Mouse (Mus musculus) liver, embryonic 15.5 days (tissue): ENCODE measurements at regions not wholly inside any gene's neighbourhood (a gene's known extent, or its start where the extent isn't known, plus 50 kb on each side); places are given as distances from the start of the nearest gene placed in this dataset.

Source experiments
- ATAC-seq: fragments of 200-750 bp; cut with Nextera tagmentation; 2 replicates; pipeline ENCODE4 v1.8.0; 2017; ENCODE audit warnings: moderate number of reproducible peaks, mild to moderate bottlenecking, moderate library complexity; ENCODE audit not compliant: insufficient read depth
- H3K27ac ChIP-seq: fragments of 300-500 bp; sonication (generic); replicated peaks from 2 replicates; pipeline ENCODE4 v1.5.1; 2015; ENCODE audit warnings: mild to moderate bottlenecking, inconsistent platforms
- H3K27me3 ChIP-seq: fragments of 300-500 bp; sonication (generic); 2 replicates; pipeline ENCODE4 v1.6.1; 2015; ENCODE audit warnings: mild to moderate bottlenecking, inconsistent platforms
- H3K36me3 ChIP-seq: fragments of 300-500 bp; sonication (generic); replicated peaks from 2 replicates; pipeline ENCODE4 v1.6.1; 2015; ENCODE audit warnings: moderate library complexity, mild to moderate bottlenecking, inconsistent platforms
- H3K4me1 ChIP-seq: fragments of 300-500 bp; sonication (generic); replicated peaks from 2 replicates; pipeline ENCODE4 v1.6.1; 2015; ENCODE audit warnings: inconsistent platforms
- H3K4me2 ChIP-seq: fragments of 300-500 bp; sonication (generic); 2 replicates; pipeline ENCODE4 v1.6.1; 2015; ENCODE audit warnings: moderate library complexity, mild to moderate bottlenecking, inconsistent platforms
- H3K4me3 ChIP-seq: fragments of 300-500 bp; sonication (generic); replicated peaks from 2 replicates; pipeline ENCODE4 v1.5.1; 2015; ENCODE audit warnings: mild to moderate bottlenecking, inconsistent platforms
- H3K9ac ChIP-seq: fragments of 300-500 bp; sonication (generic); 2 replicates; pipeline ENCODE4 v1.6.1; 2015; ENCODE audit warnings: moderate library complexity, mild to moderate bottlenecking, inconsistent platforms
- H3K9me3 ChIP-seq: fragments of 300-500 bp; sonication (generic); replicated peaks from 2 replicates; pipeline ENCODE4 v1.6.1; 2016; ENCODE audit warnings: inconsistent platforms
- WGBS: fragments of 180-500 bp; shearing (Covaris S2); methylation state at CpG from one replicate; pipeline ENCODE4 v1.1.7; 2015; ENCODE audit warnings: mixed read lengths; ENCODE audit not compliant: insufficient replicate concordance; 5-methylcytosine and 5-hydroxymethylcytosine counted together

DNA sequence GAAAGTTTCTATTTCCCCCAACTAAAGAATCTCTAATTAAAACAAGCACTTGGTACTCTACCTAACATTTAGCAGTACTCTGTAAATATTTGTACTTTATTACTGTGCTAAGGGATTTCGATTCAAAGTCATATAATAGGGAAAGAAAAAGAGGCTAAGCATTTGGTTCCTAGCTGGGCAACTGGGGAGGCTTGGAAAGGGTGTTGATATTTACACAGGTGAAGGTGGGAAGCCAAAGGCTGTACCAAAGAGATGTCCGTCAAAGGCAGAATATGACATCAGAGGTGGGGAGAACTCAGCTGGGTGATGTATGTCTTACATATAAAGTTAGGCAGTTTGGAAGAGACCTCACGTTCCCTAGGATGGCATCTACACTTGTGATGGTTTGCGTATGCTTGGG is 278.9 kb upstream of the Slc30a5 start:
- no peaks in the 10 kb centered on the region for H3K27me3 ChIP-seq
- H3K36me3 ChIP-seq: no peaks in the 10 kb centered on the region
- no peaks in the 10 kb centered on the region for H3K4me1 ChIP-seq
- H3K4me2 ChIP-seq: no peak overlapping the region
- 50% methylated on average over 4 of the region's 4 CpGs for WGBS
- no peak overlapping the region for H3K27ac ChIP-seq
- no peaks in the 10 kb centered on the region for H3K9me3 ChIP-seq
- no peak overlapping the region for H3K4me3 ChIP-seq
- no peak for ATAC-seq
- no peak overlapping the region for H3K9ac ChIP-seq

DNA sequence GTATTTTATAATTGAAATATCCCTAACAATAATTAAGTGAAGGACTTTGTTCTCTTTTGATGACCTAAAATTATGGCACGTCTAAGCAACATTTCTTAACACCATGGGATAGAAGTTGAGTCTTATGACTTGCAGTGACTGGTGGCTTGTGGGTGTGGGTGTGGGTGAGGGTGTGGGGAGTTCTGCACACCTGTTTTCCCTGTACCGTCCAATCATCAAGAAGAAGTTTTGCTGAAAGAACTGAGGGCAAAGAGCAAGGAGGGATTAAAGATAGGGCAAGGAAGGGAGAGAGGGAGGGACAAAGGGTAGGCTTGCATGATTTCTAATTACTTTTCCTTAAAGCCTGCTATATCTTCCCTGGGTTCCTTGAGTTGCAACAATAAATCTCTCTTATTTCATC is 278.5 kb upstream of the Slc30a5 start:
- no peak overlapping the region for H3K9ac ChIP-seq
- H3K9me3 ChIP-seq: no peaks in the 10 kb centered on the region
- no peak overlapping the region for H3K4me2 ChIP-seq
- ATAC-seq: no peak
- no peaks in the 10 kb centered on the region for H3K36me3 ChIP-seq
- 61% methylated on average over 2 of the region's 2 CpGs for WGBS
- H3K4me1 ChIP-seq: no peaks in the 10 kb centered on the region
- H3K27ac ChIP-seq: no peak overlapping the region
- no peak overlapping the region for H3K4me3 ChIP-seq
- no peaks in the 10 kb centered on the region for H3K27me3 ChIP-seq

DNA sequence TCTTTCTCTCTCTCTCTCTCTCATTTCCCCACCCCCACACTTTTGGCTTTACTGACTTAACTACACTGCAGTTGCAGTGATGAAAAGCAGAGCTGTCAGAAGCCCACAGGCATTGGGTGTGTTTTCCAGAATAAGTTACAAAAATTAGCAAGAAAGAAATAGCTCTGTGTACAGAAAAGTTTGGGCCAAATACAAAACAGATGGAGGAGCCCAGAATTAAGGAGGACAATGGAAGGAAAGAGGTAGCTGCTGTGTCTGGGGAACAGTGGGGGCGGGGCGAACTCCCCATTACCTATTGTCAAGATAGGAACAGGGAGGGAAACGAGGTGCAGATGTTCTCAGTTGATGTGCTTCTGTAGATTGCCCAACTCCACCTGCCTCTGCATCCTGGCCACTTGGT is 267.4 kb upstream of the Slc30a5 start:
- H3K4me3 ChIP-seq: no peak overlapping the region
- H3K27me3 ChIP-seq: no peaks in the 10 kb centered on the region
- no peak for ATAC-seq
- no peaks in the 10 kb centered on the region for H3K4me1 ChIP-seq
- H3K36me3 ChIP-seq: no peaks in the 10 kb centered on the region
- no peak overlapping the region for H3K27ac ChIP-seq
- WGBS: 32% methylated on average over 3 of the region's 3 CpGs
- no peak overlapping the region for H3K4me2 ChIP-seq
- no peaks in the 10 kb centered on the region for H3K9me3 ChIP-seq
- H3K9ac ChIP-seq: no peak overlapping the region

DNA sequence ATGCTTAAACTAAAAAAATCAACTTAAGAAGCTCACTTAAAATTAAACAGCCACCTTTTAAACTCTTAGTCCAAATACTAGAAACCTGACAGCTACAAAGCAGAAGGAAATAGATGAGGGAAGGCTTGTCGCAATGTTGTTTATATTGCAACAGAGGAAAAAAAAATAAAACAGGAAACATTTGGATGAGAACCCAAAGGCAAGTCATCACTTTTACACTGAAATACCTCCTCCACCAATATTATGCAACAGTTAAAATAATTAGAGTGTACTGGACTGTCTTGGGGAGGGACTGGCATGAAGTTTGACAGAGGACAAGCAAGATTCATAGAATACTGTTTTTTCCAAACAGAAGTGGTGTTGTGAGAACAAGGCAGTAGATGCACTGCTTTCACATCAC is 263.6 kb upstream of the Slc30a5 start:
- H3K4me3 ChIP-seq: no peak overlapping the region
- no peaks in the 10 kb centered on the region for H3K36me3 ChIP-seq
- H3K9me3 ChIP-seq: no peaks in the 10 kb centered on the region
- H3K4me1 ChIP-seq: no peaks in the 10 kb centered on the region
- no peaks in the 10 kb centered on the region for H3K27me3 ChIP-seq
- H3K4me2 ChIP-seq: no peak overlapping the region
- H3K9ac ChIP-seq: no peak overlapping the region
- no peak for ATAC-seq
- 75% methylated on average over 1 of the region's 1 CpGs for WGBS
- H3K27ac ChIP-seq: no peak overlapping the region

DNA sequence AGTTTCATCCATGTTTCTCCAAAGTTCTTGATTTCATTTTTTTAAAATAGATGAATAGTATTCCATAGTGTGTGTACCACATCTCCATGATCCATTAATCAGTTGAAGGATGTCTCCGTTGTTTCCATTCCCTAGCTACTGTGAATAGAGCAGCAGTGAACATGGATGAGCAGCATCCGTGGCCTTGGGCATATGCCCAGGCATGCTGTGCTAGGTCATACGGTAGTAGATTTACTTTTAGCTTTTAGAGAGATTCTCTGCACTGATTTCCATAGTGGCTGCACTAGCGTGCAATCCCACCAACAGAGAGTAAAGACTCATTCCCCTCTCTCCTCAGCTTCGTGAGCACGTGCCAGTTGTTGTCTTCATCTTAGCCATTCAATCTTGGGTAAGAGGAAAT is 263.0 kb upstream of the Slc30a5 start:
- no peak overlapping the region for H3K4me3 ChIP-seq
- no peak overlapping the region for H3K9ac ChIP-seq
- H3K36me3 ChIP-seq: no peaks in the 10 kb centered on the region
- no peaks in the 10 kb centered on the region for H3K4me1 ChIP-seq
- H3K27ac ChIP-seq: no peak overlapping the region
- no peaks in the 10 kb centered on the region for H3K27me3 ChIP-seq
- no peaks in the 10 kb centered on the region for H3K9me3 ChIP-seq
- no peak overlapping the region for H3K4me2 ChIP-seq
- 66% methylated on average over 6 of the region's 6 CpGs for WGBS
- ATAC-seq: no peak

DNA sequence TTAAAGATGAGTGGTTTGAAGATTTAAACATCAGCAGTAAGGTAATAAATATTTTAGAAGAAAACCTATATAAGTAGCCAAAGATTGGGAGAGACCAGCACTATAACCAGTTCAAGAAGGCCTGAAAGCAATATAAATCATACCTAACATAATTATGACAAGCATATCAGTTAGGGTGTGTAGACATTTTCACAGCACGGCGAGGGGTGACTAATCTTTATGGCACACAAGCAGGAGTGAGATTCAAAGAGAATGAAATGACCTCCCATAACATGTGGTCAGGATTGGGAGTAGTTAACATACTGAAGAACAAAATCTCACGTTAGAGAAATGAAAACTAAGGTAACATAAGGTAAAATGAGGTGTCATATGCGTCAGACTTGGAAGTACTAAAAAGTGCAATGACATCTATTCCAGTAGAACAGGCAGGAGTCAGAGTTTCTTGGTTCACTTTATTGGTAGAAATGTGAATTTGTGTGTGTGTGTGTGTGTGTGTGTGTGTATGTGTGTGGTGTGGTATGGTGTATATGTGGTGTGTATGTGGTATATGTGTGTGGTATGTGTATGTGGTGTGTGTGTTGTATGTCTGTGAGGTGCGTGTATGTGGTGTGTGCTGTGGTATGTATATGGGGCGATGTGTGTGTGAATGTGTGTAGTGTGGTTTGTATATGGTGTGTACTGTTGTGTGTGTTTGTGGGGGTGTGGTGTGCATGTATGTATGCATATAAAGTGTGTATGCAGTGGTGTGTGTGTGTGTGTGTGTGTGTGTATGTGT is 262.0 kb upstream of the Slc30a5 start:
- H3K9me3 ChIP-seq: no peaks in the 10 kb centered on the region
- no peak overlapping the region for H3K4me2 ChIP-seq
- no peaks in the 10 kb centered on the region for H3K36me3 ChIP-seq
- H3K9ac ChIP-seq: no peak overlapping the region
- H3K27ac ChIP-seq: no peak overlapping the region
- WGBS: 66% methylated on average over 6 of the region's 6 CpGs
- no peak for ATAC-seq
- no peaks in the 10 kb centered on the region for H3K4me1 ChIP-seq
- H3K27me3 ChIP-seq: no peaks in the 10 kb centered on the region
- H3K4me3 ChIP-seq: no peak overlapping the region

DNA sequence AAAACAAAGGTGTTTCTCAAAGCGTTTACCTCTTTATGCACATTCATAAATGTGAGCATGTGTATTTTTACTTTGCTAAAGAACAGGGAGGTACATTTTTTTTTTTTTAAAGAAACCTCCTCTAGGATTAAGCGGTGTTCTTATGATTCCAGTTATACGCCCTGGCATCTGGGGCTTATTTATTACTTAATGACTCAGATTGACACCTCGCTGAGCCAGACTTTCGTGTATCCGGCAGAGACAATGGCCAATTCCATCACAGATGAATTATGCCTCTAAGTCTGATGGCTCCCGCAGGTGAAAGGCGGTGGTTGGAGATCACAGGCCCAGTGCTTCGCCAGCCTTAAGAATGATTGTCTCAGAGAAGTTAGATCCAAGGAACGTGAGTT is 259.5 kb upstream of the Slc30a5 start:
- Histone ChIP-seq H3K4me1 (no peaks in the 10 kb centered on the region), H3K27me3 (no peaks in the 10 kb centered on the region), H3K4me2 (no peak overlapping the region), H3K36me3 (no peaks in the 10 kb centered on the region), H3K27ac (no peak overlapping the region), H3K9me3 (no peaks in the 10 kb centered on the region), H3K4me3 (no peak overlapping the region), H3K9ac (no peak overlapping the region)
- ATAC-seq: no peak
- WGBS: 81% methylated on average over 10 of the region's 10 CpGs

DNA sequence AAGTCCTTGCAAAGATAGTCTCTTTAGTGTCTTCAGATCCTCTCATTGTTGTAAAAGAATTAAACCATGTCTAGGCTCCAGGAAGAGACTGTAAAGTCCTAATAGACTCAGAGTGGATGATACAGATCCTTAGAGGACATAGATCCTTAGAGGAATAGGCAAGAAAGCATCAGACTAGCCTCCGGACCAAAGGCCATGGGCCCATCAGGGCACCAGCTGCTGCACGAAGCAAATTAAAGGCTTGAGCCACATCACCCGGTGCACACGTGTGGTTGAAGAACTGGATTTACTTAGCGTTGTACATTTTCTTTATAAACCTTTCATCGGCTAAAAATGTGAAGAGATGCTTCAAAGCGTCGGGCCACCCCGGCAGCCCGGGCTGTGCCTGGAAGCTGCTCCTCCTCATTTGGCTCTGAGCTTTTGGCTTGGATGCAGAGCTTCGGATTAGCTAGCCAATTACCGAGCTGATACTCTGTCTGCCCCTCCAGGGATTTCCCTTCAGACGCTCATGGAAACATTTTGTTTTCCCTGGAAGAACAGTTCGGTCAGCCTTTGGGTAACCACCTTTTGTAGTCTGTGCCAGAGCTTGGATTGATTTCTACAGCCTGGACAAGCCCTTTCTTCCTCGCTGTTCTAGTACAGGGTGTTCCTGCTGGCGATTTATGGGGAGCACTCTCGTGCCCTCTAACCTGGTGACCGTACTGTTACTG is 259.0 kb upstream of the Slc30a5 start:
- no peak overlapping the region for H3K4me2 ChIP-seq
- no peak overlapping the region for H3K4me3 ChIP-seq
- H3K27me3 ChIP-seq: no peaks in the 10 kb centered on the region
- H3K27ac ChIP-seq: no peak overlapping the region
- ATAC-seq: no peak
- WGBS: 78% methylated on average over 18 of the region's 18 CpGs
- no peaks in the 10 kb centered on the region for H3K36me3 ChIP-seq
- H3K4me1 ChIP-seq: no peaks in the 10 kb centered on the region
- no peak overlapping the region for H3K9ac ChIP-seq
- H3K9me3 ChIP-seq: no peaks in the 10 kb centered on the region

DNA sequence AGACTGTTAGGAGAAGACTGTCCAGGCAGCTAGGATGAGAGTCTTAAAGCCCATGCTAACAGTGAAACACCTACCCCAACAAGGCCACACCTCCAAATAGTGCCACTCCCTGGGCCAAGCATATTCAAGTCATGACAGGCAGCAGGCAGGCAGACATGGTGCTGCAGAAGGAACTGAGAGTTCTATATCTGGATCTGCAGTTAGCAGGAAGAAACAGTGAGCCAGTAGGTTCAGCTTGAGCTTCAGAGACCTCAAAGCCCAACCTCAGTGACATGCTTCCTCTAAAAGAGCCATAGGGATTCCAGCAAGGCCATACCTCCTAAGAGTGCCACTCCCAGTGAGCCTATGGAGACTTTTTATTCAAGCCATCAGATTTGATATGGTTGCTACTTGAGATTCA is 252.0 kb upstream of the Slc30a5 start:
- H3K4me2 ChIP-seq: no peak overlapping the region
- H3K27me3 ChIP-seq: no peaks in the 10 kb centered on the region
- H3K4me3 ChIP-seq: no peak overlapping the region
- no peaks in the 10 kb centered on the region for H3K36me3 ChIP-seq
- H3K27ac ChIP-seq: no peak overlapping the region
- H3K9me3 ChIP-seq: no peaks in the 10 kb centered on the region
- H3K9ac ChIP-seq: no peak overlapping the region
- H3K4me1 ChIP-seq: no peaks in the 10 kb centered on the region
- ATAC-seq: no peak

DNA sequence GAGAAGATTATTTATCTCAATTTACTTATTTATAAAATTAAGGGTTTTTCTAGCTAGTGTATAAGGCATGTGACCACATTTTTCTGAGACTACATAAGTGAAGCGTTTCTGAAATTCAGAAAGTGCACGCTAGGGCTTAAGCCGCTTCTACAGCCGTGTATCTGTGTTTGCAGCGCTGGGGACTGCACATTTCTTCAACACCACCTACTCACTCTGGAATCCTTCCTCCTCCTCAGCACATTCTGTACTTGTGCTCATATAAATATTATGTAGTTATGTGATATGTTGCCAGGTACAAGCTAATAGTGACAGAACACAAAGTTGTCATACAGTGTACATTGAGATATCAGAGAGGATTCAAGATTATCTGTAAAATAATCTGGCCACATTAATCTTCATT is 251.0 kb upstream of the Slc30a5 start:
- H3K4me3 ChIP-seq: no peak overlapping the region
- H3K27me3 ChIP-seq: no peaks in the 10 kb centered on the region
- WGBS: 74% methylated on average over 5 of the region's 5 CpGs
- H3K27ac ChIP-seq: no peak overlapping the region
- H3K9ac ChIP-seq: no peak overlapping the region
- no peaks in the 10 kb centered on the region for H3K4me1 ChIP-seq
- no peak for ATAC-seq
- H3K9me3 ChIP-seq: no peaks in the 10 kb centered on the region
- no peaks in the 10 kb centered on the region for H3K36me3 ChIP-seq
- no peak overlapping the region for H3K4me2 ChIP-seq

DNA sequence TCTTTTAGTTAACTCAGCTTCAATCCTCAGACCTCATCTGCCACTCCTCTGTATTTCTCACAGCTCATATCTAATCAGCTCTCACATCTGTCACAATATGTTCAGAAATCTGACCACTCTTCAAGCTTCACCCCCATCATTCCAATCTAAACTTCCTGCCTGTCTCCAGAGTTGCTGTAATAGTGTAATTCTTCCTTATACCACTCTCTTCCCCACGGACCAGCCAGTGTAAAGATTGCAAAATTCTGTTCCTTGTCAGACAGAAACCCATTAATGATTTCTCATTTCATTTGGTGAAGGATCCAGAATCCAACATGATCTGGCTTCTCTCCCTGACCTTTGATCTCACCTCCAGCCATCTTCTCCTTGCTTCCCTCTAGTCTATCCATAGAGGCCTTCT is 250.2 kb upstream of the Slc30a5 start:
- WGBS: 33% methylated on average over 1 of the region's 1 CpGs
- no peaks in the 10 kb centered on the region for H3K9me3 ChIP-seq
- no peak overlapping the region for H3K4me2 ChIP-seq
- H3K27me3 ChIP-seq: no peaks in the 10 kb centered on the region
- H3K27ac ChIP-seq: no peak overlapping the region
- no peak overlapping the region for H3K9ac ChIP-seq
- no peaks in the 10 kb centered on the region for H3K4me1 ChIP-seq
- no peak overlapping the region for H3K4me3 ChIP-seq
- no peaks in the 10 kb centered on the region for H3K36me3 ChIP-seq
- ATAC-seq: no peak

DNA sequence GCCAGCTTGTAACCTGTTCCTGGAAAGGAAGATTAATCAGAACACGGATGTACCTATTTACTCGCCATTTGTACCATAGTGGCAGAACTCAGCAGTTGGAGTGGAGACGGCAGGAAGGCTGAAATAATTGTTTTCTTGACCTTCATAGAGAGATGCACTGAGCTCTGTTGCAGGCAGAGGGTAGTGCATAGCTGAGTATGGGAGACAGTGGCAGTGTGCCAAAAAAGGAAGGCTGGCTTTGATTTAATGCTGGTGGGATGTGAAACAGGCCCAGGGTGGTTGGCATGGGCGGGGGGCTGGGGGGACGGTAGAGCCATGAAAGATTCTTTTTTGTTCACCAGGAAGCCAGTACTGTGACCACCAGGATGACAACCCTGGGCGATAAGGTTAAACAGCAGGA is 235.3 kb upstream of the Slc30a5 start:
- no peak overlapping the region for H3K9ac ChIP-seq
- H3K27ac ChIP-seq: no peak overlapping the region
- H3K9me3 ChIP-seq: no peaks in the 10 kb centered on the region
- WGBS: 61% methylated on average over 6 of the region's 6 CpGs
- H3K4me3 ChIP-seq: no peak overlapping the region
- no peaks in the 10 kb centered on the region for H3K27me3 ChIP-seq
- no peak overlapping the region for H3K4me2 ChIP-seq
- no peaks in the 10 kb centered on the region for H3K36me3 ChIP-seq
- no peaks in the 10 kb centered on the region for H3K4me1 ChIP-seq
- no peak for ATAC-seq
